Mouse (Mus musculus): ENCODE results near the gene Gm38100.

Gene Gm38100

DNA sequence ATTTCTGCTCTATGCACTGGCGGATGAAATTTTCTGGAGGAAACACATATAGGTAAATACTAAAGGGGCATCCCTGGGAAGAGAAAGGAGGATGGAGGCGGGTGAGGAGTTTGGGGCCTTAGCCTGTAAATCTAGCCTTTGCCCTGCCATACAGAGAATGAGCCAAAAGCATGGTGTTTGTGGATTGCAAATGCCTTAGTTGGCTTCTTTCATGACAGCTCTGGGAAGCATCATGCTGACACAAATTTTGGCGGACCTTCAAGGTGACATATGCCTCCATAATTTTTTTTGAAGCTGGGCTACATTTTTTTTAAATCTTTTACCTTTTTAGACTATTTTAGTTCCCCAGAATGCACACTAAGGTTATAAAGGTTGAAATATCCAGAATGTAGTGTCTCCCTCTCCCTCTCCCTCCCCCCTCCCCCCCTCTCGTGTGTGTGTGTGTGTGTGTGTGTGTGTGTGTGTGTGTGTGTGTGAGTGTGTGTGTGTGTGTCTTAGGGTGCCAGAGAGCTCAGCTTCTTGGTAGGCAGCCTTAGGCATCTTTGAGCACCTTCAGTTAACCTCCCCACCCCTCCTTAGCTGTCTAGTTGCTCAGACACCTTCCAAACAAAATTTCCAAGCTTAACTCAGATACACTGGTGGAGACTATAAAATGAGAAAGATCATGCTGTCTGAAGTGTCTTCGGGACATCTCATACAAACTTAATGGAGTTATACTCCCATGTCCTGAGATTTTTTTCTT is 47.0 kb downstream of the Gm38100 start:
- no peak for DNase-seq (ENCODE audit: low spot score)

DNA sequence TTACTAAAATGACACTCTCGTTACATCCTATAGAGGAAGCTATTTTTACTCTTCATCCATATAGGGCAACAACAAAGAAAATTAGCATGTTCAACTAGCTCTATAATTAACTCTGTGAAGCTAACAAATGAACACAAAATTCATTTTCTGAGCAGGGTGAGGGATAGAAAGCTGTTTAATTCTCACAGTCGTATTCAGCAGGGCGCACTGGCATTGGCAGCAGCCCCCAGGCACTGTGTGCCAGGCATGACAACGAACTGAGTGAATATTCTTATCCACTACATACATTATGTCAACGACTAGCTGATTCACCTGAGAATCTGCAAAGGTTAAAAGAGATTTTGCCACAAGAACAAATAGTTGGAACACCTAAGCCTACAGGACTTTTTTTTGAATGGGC is 50.6 kb downstream of the Gm38100 start:
- no peak for DNase-seq (ENCODE audit: low spot score)

All from embryo, embryonic 10.5 days (tissue).